Mouse (Mus musculus) neural tube, embryonic 14.5 days (tissue): ENCODE results near the gene Atf6. TPM values are rescaled to one million over a fixed set of nuclear protein-coding genes. Genes with fewer than 3 reads are reported as not detected.

Experiments used
- ATAC-seq: fragments of 200-750 bp; cut with Nextera tagmentation; 2 replicates; pipeline ENCODE4 v1.8.0; 2017; ENCODE audit warnings: low read depth, mild to moderate bottlenecking, moderate TSS enrichment, moderate library complexity
- H3K27ac ChIP-seq: fragments of 300-500 bp; sonication (generic); 2 replicates; pipeline ENCODE4 v1.5.1; 2014; ENCODE audit warnings: low read depth, mild to moderate bottlenecking, control low read depth, low read length, moderate library complexity, mixed read lengths
- H3K27me3 ChIP-seq: fragments of 300-500 bp; sonication (generic); 2 replicates; pipeline ENCODE4 v1.6.1; 2014; ENCODE audit warnings: low read length; ENCODE audit not compliant: control insufficient read depth, insufficient read depth
- H3K36me3 ChIP-seq: fragments of 300-500 bp; sonication (generic); 2 replicates; pipeline ENCODE4 v1.6.1; 2014; ENCODE audit warnings: low read length, mixed read lengths; ENCODE audit not compliant: control insufficient read depth, insufficient read depth
- H3K4me1 ChIP-seq: fragments of 300-500 bp; sonication (generic); 2 replicates; pipeline ENCODE4 v1.6.1; 2014; ENCODE audit warnings: low read length; ENCODE audit not compliant: control insufficient read depth, insufficient read depth
- H3K4me2 ChIP-seq: fragments of 300-500 bp; sonication (generic); 2 replicates; pipeline ENCODE4 v1.6.1; 2014; ENCODE audit warnings: mild to moderate bottlenecking, low read depth, low read length, control low read depth
- H3K4me3 ChIP-seq: fragments of 300-500 bp; sonication (generic); 2 replicates; pipeline ENCODE4 v1.5.1; 2014; ENCODE audit warnings: low read depth, low read length, control low read depth, mixed read lengths
- H3K9ac ChIP-seq: fragments of 300-500 bp; sonication (generic); replicated peaks from 2 replicates; pipeline ENCODE4 v1.6.1; 2014; ENCODE audit warnings: low read depth, mild to moderate bottlenecking, control low read depth, low read length, mixed read lengths
- H3K9me3 ChIP-seq: fragments of 300-500 bp; sonication (generic); 2 replicates; pipeline ENCODE4 v1.6.1; 2016; ENCODE audit warnings: low read length; ENCODE audit not compliant: control insufficient read depth
- WGBS: fragments of 180-500 bp; shearing (Covaris S2); extraction: QIAGEN DNeasy Blood & Tissue Kit; methylation state at CpG from one replicate; pipeline ENCODE4 v1.1.7; 2014; 5-methylcytosine and 5-hydroxymethylcytosine counted together
- polyA plus RNA-seq: library from polyadenylated mRNA; unstranded; fragments of >200 nt; fragmentation: Nextera tagmentation; extraction: Ambion mirVana; gene quantifications from 2 replicates; pipeline ENCODE4 v1.2.1, GENCODE M21; 2014

The Atf6 gene
- polyA plus RNA-seq, 1 experiment from 2014 or later: 10.1 TPM

DNA sequence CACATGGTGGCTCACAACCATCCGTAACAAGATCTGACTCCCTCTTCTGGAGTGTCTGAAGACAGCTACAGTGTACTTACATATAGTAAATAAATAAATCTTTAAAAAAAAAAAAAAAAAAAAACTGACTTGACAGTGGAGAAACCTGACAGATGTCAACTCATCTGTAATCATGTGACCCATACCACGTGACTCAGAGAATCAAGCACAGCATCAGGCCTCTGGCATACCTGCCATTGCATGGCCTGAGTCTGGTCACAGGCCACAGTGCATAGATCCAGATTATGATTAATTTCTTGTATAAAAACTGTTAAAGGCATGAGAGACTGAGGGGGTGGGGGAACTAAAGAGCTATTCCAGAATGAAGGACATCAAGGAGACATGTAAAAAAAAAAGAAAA lies 8.7 kb downstream of the Atf6 start:
- 73% methylated on average over 2 of the region's 2 CpGs for WGBS
- no peak for ATAC-seq
- Histone ChIP-seq H3K4me1 (no peaks in the 10 kb centered on the region), H3K4me2 (no peak overlapping the region), H3K36me3 (no peaks in the 10 kb centered on the region), H3K9me3 (no peaks in the 10 kb centered on the region), H3K4me3 (no peak overlapping the region), H3K9ac (no peak overlapping the region), H3K27ac (no peak overlapping the region), H3K27me3 (no peaks in the 10 kb centered on the region)

- Histone ChIP-seq H3K27ac (no peak overlapping the region), H3K4me1 (no peaks in the 10 kb centered on the region), H3K9me3 (no peaks in the 10 kb centered on the region), H3K27me3 (no peaks in the 10 kb centered on the region), H3K4me2 (no peak overlapping the region), H3K9ac (no peak overlapping the region), H3K4me3 (no peak overlapping the region), H3K36me3 (peaks cover 4% of the 10 kb centered on the region)
- WGBS: 80% methylated on average over 2 of the region's 2 CpGs
- no peak for ATAC-seq
These were observed 10.2 kb downstream of the Atf6 start for GRCm38 (mm10) chr1:170857369-170857768.

DNA sequence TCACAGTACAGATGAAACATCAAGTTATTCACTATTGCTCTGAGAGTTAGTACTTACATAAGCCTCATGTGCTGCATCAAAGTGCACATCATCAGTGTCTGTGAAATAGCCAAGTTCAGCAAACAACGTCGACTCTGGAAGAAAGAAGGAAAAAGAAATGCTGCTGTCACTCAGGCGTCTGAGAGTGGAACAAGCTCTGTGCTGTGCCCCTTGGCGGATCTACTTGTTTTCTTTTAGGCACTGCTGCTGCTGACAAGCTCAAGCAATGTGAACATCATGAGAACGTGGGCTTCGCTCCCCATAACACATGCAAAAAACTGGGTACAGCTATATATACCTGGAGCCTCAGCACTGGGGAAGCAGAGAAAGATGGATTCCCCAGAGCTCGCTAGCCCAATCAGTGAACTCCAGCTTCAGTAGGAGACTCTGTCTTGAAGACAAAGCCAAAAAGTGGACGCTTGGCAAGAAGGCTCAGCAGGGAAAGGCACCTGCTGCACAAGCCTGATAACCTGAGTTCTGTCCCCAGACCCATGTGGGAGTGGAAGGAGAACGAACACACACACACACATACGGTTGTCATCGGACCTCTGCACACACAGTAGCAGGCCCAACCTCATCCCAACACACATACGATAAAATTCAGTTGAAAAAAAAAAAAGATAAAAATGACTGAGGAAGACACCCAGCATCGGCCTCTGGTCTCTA lies 12.4 kb downstream of the Atf6 start:
- no peak overlapping the region for H3K4me3 ChIP-seq
- ATAC-seq: no peak
- WGBS: 94% methylated on average over 13 of the region's 13 CpGs
- H3K4me1 ChIP-seq: no peaks in the 10 kb centered on the region
- peaks cover 4% of the 10 kb centered on the region for H3K36me3 ChIP-seq
- no peaks in the 10 kb centered on the region for H3K27me3 ChIP-seq
- H3K27ac ChIP-seq: no peak overlapping the region
- H3K9ac ChIP-seq: no peak overlapping the region
- no peaks in the 10 kb centered on the region for H3K9me3 ChIP-seq
- H3K4me2 ChIP-seq: no peak overlapping the region

DNA sequence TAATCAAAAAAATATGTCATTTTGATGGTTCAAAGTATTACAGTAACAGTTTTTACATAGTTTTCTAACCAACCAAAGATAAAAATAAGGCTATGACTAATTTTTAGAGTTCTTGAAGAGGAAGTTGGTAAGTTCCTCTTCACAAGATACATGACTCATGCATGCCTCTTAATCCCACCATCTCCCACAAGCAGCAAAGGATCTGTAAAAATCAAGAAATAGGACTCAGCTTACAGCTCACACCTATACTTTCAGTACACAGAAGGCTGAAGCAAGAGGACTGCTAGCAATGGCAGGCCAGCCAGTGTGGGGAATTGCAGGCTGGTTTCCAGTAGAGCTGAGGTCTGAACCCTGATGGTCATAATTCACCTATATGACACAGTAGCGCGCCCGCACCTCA lies 14.0 kb downstream of the Atf6 start:
- no peaks in the 10 kb centered on the region for H3K9me3 ChIP-seq
- H3K4me2 ChIP-seq: no peak overlapping the region
- no peak overlapping the region for H3K4me3 ChIP-seq
- H3K27ac ChIP-seq: no peak overlapping the region
- 90% methylated on average over 3 of the region's 3 CpGs for WGBS
- H3K9ac ChIP-seq: no peak overlapping the region
- H3K36me3 ChIP-seq: peaks cover 4% of the 10 kb centered on the region
- no peaks in the 10 kb centered on the region for H3K4me1 ChIP-seq
- no peak for ATAC-seq
- no peaks in the 10 kb centered on the region for H3K27me3 ChIP-seq

- no peaks in the 10 kb centered on the region for H3K27me3 ChIP-seq
- H3K4me1 ChIP-seq: no peaks in the 10 kb centered on the region
- no peak overlapping the region for H3K27ac ChIP-seq
- WGBS: 93% methylated on average over 23 of the region's 23 CpGs
- no peak overlapping the region for H3K4me3 ChIP-seq
- H3K4me2 ChIP-seq: no peak overlapping the region
- H3K9ac ChIP-seq: no peak overlapping the region
- no peak for ATAC-seq
- no peaks in the 10 kb centered on the region for H3K9me3 ChIP-seq
- H3K36me3 ChIP-seq: peaks cover 4% of the 10 kb centered on the region
These were observed 16.6 kb downstream of the Atf6 start for GRCm38 (mm10) chr1:170850637-170851624.

DNA sequence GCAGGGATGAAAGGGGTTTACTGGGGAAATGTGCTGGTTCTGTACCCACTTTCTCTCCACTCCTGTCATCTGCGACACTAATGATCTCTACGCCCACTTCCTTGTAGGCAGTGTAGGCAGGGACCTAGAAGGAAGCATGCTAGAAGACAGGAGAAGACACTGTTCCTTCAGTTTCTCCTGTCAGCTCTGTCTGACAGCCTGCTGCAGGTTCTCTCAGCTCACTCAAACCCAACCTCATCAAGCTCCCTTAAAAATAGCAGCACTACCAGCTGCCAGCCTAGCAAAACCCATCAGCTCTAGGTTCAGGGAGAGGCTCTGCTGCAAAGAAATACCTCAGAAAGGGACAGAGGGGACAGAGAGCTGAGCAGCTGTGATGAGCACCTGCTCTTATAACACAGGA lies 17.6 kb downstream of the Atf6 start:
- 100% methylated on average over 2 of the region's 2 CpGs for WGBS
- Histone ChIP-seq H3K27ac (no peak overlapping the region), H3K4me2 (no peak overlapping the region), H3K27me3 (no peaks in the 10 kb centered on the region), H3K9me3 (no peaks in the 10 kb centered on the region), H3K4me3 (no peak overlapping the region), H3K9ac (no peak overlapping the region), H3K4me1 (no peaks in the 10 kb centered on the region), H3K36me3 (peaks cover 4% of the 10 kb centered on the region)
- no peak for ATAC-seq

DNA sequence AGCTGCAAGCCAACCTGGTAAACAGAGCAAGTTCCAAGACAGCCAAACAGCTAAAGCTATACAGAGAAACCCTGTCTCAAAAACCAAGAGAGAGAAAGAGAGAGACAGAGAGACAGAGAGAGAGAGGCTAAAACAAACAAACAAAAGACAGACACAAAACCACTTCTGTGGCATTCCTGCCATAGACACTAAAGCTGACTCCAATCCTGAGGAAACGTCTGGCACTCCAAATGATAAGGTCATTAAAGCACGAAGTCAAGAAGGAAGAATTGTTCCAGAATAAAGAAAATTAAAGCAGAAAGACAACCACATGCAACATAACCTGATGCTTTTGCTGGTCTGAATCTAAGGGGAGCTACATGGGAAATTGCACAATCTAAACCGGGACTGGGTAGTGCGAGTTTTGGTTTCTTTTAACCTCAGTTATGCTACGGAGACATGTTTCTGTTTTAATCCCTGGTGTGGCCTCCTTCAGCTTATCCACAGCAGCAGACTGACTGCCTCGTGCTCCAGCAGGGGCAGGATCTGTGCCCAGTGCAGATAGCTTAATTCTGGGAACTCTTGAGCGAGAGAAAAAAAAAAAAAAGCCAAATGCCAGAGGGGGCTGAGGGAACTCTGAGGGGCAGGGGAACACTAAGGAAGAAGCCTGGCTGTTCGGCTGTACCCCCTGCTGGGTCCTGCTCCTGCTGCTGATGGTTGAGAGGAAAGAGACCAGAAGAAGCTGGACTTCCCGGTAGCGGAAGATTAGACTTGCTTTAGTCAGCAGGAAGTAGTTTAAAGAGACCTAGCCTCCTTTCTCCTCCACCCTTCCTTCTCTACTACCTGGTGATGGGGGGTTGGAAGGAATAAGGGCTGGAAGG lies 21.9 kb downstream of the Atf6 start:
- no peaks in the 10 kb centered on the region for H3K4me1 ChIP-seq
- no peaks in the 10 kb centered on the region for H3K9me3 ChIP-seq
- no peaks in the 10 kb centered on the region for H3K27me3 ChIP-seq
- no peak for ATAC-seq
- 59% methylated on average over 10 of the region's 10 CpGs for WGBS
- H3K36me3 ChIP-seq: no peaks in the 10 kb centered on the region
- H3K9ac ChIP-seq: no peak overlapping the region
- no peak overlapping the region for H3K4me3 ChIP-seq
- H3K27ac ChIP-seq: no peak overlapping the region
- no peak overlapping the region for H3K4me2 ChIP-seq

- no peak overlapping the region for H3K27ac ChIP-seq
These were observed 23.2 kb downstream of the Atf6 start for GRCm38 (mm10) chr1:170844380-170844779.

More at GRCm38 (mm10) chr1:170844380-170844779, 23.2 kb downstream of the Atf6 start:
- no peak overlapping the region for H3K4me3 ChIP-seq
- no peak overlapping the region for H3K4me2 ChIP-seq
- H3K4me1 ChIP-seq: no peaks in the 10 kb centered on the region
- H3K27me3 ChIP-seq: no peaks in the 10 kb centered on the region
- ATAC-seq: no peak
- WGBS: 54% methylated on average over 8 of the region's 8 CpGs
- no peaks in the 10 kb centered on the region for H3K36me3 ChIP-seq
- H3K9ac ChIP-seq: no peak overlapping the region
- no peaks in the 10 kb centered on the region for H3K9me3 ChIP-seq
